Mouse (Mus musculus) limb, embryonic 10.5 days (tissue): ENCODE measurements around the gene Tmem242. TPM values are rescaled to one million over a fixed set of nuclear protein-coding genes. Genes with fewer than 3 reads are reported as not detected.

Experiments used
- DNase-seq: peaks from one replicate; pipeline ENCODE4 v3.0.0-alpha.2; 2017; ENCODE audit warnings: low spot score
- H3K27ac ChIP-seq: fragments of 300-500 bp; sonication (generic); 2 replicates; pipeline ENCODE4 v1.5.1; 2016; ENCODE audit warnings: mild to moderate bottlenecking
- H3K27me3 ChIP-seq: fragments of 300-500 bp; sonication (generic); 2 replicates; pipeline ENCODE4 v1.6.1; 2016; ENCODE audit warnings: low read depth, mild to moderate bottlenecking; ENCODE audit not compliant: poor library complexity, severe bottlenecking
- H3K36me3 ChIP-seq: fragments of 300-500 bp; sonication (generic); 2 replicates; pipeline ENCODE4 v1.6.1; 2016; ENCODE audit warnings: mild to moderate bottlenecking, moderate library complexity
- H3K4me1 ChIP-seq: fragments of 300-500 bp; sonication (generic); 2 replicates; pipeline ENCODE4 v1.6.1; 2016
- H3K4me3 ChIP-seq: fragments of 300-500 bp; sonication (generic); 2 replicates; pipeline ENCODE4 v1.5.1; 2016; ENCODE audit warnings: mild to moderate bottlenecking, moderate library complexity
- H3K9me3 ChIP-seq: fragments of 300-500 bp; sonication (generic); replicated peaks from 2 replicates; pipeline ENCODE4 v1.6.1; 2016; ENCODE audit warnings: mild to moderate bottlenecking
- WGBS: fragments of 180-500 bp; shearing (Covaris S2); methylation state at CpG from one replicate; pipeline ENCODE4 v1.1.7; 2016; 5-methylcytosine and 5-hydroxymethylcytosine counted together
- polyA plus RNA-seq: library from polyadenylated mRNA; unstranded; fragments of >200 nt; fragmentation: Nextera tagmentation; extraction: Ambion mirVana; gene quantifications from 2 replicates; pipeline ENCODE4 v1.2.1, GENCODE M21; 2016

The Tmem242 gene
- polyA plus RNA-seq, 1 experiment from 2014 or later: 130 TPM

DNA sequence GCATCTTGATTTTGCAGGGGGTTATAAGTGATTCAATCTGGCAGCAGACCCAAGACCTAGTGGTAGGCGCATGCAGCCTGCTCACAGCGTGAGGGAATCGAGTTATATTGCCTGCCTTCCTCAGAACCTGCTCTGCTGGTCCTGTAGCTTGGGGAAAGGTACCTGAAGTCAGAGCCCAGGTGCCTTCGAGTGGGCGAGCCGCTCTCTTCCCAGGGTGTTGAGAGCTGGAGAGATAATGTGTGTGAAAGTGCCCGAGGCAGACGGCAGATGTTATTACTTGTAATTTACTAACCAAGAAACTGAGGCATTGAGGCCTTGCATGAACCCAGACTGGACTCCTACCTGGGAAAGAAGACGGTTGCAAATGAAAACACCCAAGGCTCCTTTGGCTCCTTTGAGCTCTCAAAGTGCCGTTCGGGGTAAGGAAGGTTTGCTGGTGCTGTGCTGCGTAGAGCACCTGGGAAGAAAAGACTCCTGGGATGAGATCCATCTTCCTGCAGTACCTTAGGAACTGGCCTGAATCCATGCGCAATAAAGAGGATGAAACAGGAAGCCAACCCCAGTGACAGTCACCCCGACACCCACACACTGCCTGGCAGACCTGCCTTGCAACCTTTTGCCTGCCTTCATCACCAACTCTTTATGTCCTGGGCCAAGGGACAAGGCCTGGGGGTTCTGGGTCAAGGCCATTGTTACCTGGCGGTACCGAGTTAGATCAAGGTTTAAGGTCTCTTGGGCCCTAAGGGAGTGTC is 44.4 kb downstream of the Tmem242 start:
- Histone ChIP-seq H3K9me3 (no peaks in the 10 kb centered on the region), H3K27ac (no peak overlapping the region), H3K4me3 (no peak overlapping the region), H3K27me3 (peaks cover 11% of the 10 kb centered on the region), H3K4me1 (peaks cover 7% of the 10 kb centered on the region; the same call in 1 of the 2 replicates), H3K36me3 (no peaks in the 10 kb centered on the region)
- no peak for DNase-seq
- WGBS: 81% methylated on average over 16 of the region's 16 CpGs

GRCm38 (mm10) chr17:5390682-5391081 is 49.4 kb downstream of the Tmem242 start:
- Histone ChIP-seq H3K9me3 (no peaks in the 10 kb centered on the region), H3K4me1 (no peaks in the 10 kb centered on the region), H3K4me3 (no peak overlapping the region), H3K27me3 (no peaks in the 10 kb centered on the region), H3K36me3 (no peaks in the 10 kb centered on the region), H3K27ac (no peak overlapping the region)
- WGBS: 73% methylated on average over 10 of the region's 10 CpGs
- no peak for DNase-seq

DNA sequence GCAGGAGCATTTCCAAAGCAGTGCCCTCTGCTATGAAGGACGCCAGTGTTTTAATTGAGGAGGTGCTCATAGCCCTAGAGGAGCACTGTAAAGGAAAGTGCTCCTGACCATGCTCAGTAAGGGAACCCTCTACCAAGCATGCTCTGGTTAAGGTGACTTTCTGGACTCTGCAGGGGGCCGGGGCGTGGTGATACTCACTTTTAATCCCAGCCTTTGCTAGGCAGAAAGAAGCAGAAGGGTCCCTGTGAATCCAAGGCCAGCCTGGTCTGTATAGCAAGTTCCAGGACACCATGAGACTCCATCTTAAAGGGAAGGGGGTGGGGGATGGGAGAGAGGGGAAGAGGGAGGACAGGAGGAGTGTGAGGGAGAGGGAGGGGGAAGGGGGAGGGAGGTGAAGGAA is 51.7 kb downstream of the Tmem242 start:
- Histone ChIP-seq H3K9me3 (no peaks in the 10 kb centered on the region), H3K27ac (no peak overlapping the region), H3K36me3 (no peaks in the 10 kb centered on the region), H3K4me1 (no peaks in the 10 kb centered on the region), H3K4me3 (no peak overlapping the region), H3K27me3 (no peaks in the 10 kb centered on the region)
- WGBS: 62% methylated on average over 3 of the region's 3 CpGs
- DNase-seq: no peak

- WGBS: 88% methylated on average over 12 of the region's 12 CpGs
- no peak for DNase-seq
- Histone ChIP-seq H3K27ac (no peak overlapping the region), H3K36me3 (no peaks in the 10 kb centered on the region), H3K9me3 (no peaks in the 10 kb centered on the region), H3K4me3 (no peak overlapping the region), H3K27me3 (no peaks in the 10 kb centered on the region), H3K4me1 (0 out of 2 replicates have a peak, but pooled peaks cover 4% of the 10 kb centered on the region)
Observed at GRCm38 (mm10) chr17:5386885-5387545, 53.0 kb downstream of the Tmem242 start.

GRCm38 (mm10) chr17:5385694-5386093 is 54.4 kb downstream of the Tmem242 start:
- WGBS: 91% methylated on average over 1 of the region's 1 CpGs

DNA sequence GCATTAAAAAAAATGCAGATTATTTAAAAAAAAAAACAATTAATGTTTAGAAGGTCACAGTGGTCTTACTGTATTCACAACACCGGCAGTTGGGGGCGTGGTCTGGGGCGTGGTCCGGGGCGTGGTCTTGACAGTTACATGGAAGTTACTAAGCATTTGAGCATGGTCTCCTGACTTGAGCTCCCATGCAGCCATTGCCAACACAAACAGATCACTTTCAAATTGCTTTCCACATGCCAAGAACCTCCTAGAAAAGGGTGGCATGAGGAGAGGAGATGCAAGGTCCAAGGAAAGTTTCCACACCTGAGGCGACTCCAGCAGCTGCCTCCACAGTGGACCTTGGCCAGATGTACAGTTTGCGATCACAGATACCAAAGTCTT is 62.1 kb downstream of the Tmem242 start:
- H3K4me3 ChIP-seq: no peak overlapping the region
- H3K27ac ChIP-seq: no peak overlapping the region
- no peak for DNase-seq
- H3K9me3 ChIP-seq: no peaks in the 10 kb centered on the region
- no peaks in the 10 kb centered on the region for H3K36me3 ChIP-seq
- WGBS: 30% methylated on average over 7 of the region's 7 CpGs
- H3K27me3 ChIP-seq: peaks cover 4% of the 10 kb centered on the region; the same call in 1 of the 2 replicates
- 0 out of 2 replicates have a peak, but pooled peaks cover 2% of the 10 kb centered on the region for H3K4me1 ChIP-seq

More at GRCm38 (mm10) chr17:5385694-5386093, 54.4 kb downstream of the Tmem242 start:
- Histone ChIP-seq H3K36me3 (no peaks in the 10 kb centered on the region), H3K4me1 (0 out of 2 replicates have a peak, but pooled peaks cover 4% of the 10 kb centered on the region), H3K4me3 (no peak overlapping the region), H3K9me3 (no peaks in the 10 kb centered on the region), H3K27me3 (no peaks in the 10 kb centered on the region), H3K27ac (no peak overlapping the region)
- DNase-seq: no peak

DNA sequence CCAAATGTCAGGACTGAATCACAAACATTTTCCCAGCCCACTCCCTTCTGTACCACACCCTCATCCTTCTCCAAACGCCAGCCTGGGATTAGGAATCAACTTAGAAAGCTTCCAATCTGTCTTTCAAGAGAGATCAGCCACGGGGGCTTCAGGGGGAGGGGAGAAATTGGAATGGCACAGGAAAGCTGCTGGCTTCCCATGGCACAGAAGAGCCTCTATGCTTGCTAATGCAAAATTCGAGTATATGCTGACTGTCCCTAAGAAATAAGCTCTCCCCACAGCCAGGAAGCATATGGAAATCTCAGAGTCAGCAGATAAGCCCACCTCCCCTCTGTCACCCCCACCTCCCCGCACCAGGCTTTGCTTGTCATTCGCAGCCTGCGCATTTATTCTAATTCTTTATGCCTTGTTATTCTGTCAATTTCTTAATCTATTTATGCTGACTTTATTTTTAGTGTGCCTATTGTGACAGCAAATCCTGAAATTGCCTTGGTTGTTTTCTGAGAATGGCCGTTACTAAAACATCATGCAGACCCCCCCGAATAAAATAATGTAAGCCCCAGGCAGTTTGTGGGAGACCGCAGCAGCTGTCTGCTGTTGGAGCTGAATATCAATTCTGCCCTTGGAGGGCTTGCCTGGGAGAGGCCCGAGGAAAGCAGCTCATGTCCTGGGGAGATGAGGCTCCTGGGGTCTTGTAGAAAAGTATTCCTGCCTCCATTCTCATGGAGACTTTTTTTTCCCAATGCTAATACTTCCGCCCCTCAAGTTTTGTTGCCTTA is 62.7 kb downstream of the Tmem242 start:
- no peaks in the 10 kb centered on the region for H3K36me3 ChIP-seq
- no peaks in the 10 kb centered on the region for H3K9me3 ChIP-seq
- no peak overlapping the region for H3K27ac ChIP-seq
- H3K27me3 ChIP-seq: peaks cover 4% of the 10 kb centered on the region; the same call in 1 of the 2 replicates
- H3K4me3 ChIP-seq: no peak overlapping the region
- H3K4me1 ChIP-seq: no peaks in the 10 kb centered on the region
- WGBS: 34% methylated on average over 11 of the region's 11 CpGs
- no peak for DNase-seq

- no peak for DNase-seq
- Histone ChIP-seq H3K4me1 (no peaks in the 10 kb centered on the region), H3K36me3 (no peaks in the 10 kb centered on the region), H3K4me3 (no peak overlapping the region), H3K9me3 (no peaks in the 10 kb centered on the region), H3K27me3 (peaks cover 4% of the 10 kb centered on the region; the same call in 1 of the 2 replicates), H3K27ac (no peak overlapping the region)
- WGBS: 89% methylated on average over 8 of the region's 8 CpGs
Observed at GRCm38 (mm10) chr17:5372951-5373350, 67.1 kb downstream of the Tmem242 start.

DNA sequence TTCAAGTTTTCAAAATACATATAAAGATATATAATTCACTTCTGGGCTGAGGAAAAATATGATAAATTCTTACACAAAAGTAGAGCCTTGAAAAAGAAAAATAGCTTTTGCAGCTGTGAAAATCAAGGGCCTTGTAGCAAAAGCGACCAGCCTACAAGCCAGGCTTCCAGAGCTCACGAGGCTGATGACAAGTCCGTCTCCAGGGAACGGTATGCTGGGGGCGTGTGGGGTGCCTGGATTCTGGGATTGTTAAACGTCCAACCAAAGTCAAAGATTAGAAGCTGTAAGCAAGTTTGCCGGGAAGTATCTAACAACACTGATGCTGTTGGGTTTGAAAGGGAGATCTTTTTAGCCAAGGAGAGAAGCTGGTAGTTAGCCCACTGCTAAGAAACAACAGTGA is 68.5 kb downstream of the Tmem242 start:
- Histone ChIP-seq H3K4me1 (peaks cover 2% of the 10 kb centered on the region; the same call in 1 of the 2 replicates), H3K36me3 (no peaks in the 10 kb centered on the region), H3K9me3 (no peaks in the 10 kb centered on the region), H3K4me3 (no peak overlapping the region), H3K27me3 (no peaks in the 10 kb centered on the region), H3K27ac (no peak overlapping the region)
- WGBS: 82% methylated on average over 7 of the region's 7 CpGs
- no peak for DNase-seq

DNA sequence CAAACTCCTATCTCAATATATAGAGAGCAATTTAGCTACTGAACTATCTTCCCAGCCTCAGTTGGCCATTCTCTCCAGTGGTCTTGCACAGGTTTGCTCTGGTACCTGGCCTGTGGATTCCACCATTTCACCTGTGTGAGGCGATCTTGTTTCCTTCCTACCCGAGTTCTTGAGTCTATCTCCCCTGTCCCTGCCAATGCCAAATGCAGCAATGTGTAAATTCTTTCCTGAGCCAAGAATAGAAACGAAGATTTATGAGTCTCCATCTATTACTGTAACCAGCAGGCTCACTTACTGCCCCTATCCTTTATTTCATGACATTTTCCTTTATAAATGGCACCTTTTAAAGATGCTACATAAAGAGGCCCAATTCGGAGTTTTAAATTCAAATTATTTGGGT is 69.0 kb downstream of the Tmem242 start:
- H3K27me3 ChIP-seq: no peaks in the 10 kb centered on the region
- peaks cover 7% of the 10 kb centered on the region for H3K4me1 ChIP-seq
- no peak overlapping the region for H3K4me3 ChIP-seq
- 83% methylated on average over 4 of the region's 4 CpGs for WGBS
- H3K27ac ChIP-seq: no peak overlapping the region
- DNase-seq: no peak
- H3K9me3 ChIP-seq: no peaks in the 10 kb centered on the region
- no peaks in the 10 kb centered on the region for H3K36me3 ChIP-seq

DNA sequence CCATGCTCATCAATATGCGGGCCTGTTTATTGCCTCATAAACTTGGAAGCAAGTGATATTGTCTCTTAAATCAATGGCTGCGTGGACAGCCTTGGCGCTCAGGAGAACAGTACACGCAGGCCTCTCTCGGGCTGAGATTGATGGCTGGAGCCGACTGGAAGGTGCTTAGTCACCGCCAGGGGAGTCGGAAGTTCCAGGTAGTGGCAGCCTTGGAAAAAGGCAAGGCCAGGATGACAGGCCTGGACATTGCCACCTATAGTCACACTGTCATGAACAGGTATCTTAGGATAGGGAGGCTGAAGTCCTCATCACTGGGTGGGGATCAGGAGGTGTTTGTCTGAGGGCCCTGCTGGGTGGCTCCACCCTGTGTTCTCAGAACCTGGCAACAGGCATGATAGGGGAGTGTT is 74.1 kb downstream of the Tmem242 start:
- no peak overlapping the region for H3K27ac ChIP-seq
- H3K4me1 ChIP-seq: peaks cover 28% of the 10 kb centered on the region
- H3K9me3 ChIP-seq: no peaks in the 10 kb centered on the region
- H3K4me3 ChIP-seq: no peak overlapping the region
- no peak for DNase-seq
- WGBS: 38% methylated on average over 8 of the region's 8 CpGs
- no peaks in the 10 kb centered on the region for H3K36me3 ChIP-seq
- H3K27me3 ChIP-seq: no peaks in the 10 kb centered on the region
